Mouse (Mus musculus): ENCODE results near the gene Gramd4.
"Not testable (repeated sequence)": the region's sequence is repeated elsewhere in the genome, so short reads cannot be mapped to it uniquely, and the experiment has no call there.

Gramd4 gene

DNA sequence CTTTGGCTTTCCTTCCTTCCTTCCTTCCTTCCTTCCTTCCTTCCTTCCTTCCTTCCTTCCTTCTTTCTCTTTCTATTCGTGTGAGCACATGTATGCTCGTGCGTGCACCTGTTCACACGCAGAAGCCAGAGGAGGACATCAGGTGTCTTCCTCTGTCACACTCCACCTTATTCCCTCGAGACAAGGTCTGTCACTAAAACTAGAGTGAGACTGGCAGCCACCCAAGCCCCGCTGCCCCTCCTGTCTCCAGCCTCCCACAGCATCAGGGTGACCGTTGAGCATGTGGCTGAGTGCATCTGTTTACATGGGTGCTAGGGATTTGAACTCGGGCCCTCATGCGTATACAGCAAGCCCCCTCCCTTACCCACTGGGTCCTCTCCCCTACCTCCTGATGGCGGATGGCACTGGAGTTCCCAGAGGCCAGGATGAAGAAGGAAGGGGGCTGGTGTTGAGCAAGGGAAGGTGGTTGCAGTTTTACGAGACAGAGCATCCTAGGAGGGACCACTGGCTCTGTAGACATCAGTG lies 30.8 kb downstream of the Gramd4 start:
- no peak for ATAC-seq (ENCODE audit: insufficient number of reproducible peaks, low FRiP score, low TSS enrichment)

- no peak for ATAC-seq (ENCODE audit: insufficient number of reproducible peaks, low FRiP score, low TSS enrichment)
Observed at GRCm38 (mm10) chr15:86089091-86089744, 31.7 kb downstream of the Gramd4 start.

DNA sequence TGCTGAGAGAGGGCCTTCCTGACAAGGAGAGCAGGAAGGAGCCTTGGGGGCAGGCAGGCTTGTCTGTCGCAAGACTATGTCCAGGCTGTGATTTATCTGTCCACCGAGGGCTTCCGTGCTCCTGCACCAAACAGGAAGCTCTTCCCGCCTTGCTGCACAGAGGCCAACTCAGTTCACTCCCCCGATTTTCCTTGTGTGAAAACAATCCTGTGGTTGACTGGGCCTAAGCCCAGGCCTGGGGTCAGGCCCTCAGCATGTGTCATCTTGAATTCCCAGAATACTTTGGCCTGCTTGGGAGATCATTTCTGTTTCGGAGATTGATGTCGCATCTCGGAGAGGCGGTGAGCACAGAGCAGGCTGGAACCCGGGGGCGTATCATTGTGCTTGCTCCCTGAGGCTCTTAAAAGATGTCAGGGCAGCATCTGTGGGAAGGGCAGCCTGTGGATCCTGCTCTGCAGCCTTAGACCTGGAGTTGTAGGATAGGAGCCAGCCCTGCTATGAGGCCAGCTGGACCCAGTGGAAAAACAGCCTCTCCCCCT lies 32.6 kb downstream of the Gramd4 start:
- ATAC-seq (ENCODE audit: insufficient number of reproducible peaks, low FRiP score, low TSS enrichment): no peak

DNA sequence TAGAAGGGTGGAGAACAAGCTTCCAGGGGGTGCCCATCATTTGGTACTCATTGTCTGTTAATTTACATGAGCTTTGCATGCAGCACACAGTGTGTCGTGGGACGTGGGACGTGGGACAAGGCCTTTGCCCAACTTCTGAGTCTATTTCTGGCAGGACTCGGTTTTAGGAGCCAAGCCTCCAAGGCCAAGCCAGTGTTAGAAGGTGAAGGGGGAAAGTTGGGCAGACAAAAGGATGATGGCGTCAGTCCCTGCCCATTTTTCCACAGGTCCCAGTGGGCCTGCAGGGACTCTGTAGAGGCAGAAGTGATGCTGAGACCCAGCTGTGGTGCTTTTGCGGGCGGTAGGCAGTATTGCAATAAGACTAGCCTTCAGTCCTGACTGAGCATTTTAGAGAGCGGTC lies 33.1 kb downstream of the Gramd4 start:
- no peak for ATAC-seq (ENCODE audit: insufficient number of reproducible peaks, low FRiP score, low TSS enrichment)

GRCm38 (mm10) chr15:86091201-86091997 lies 33.9 kb downstream of the Gramd4 start:
- no peak for ATAC-seq (ENCODE audit: insufficient number of reproducible peaks, low FRiP score, low TSS enrichment)

- ATAC-seq (ENCODE audit: insufficient number of reproducible peaks, low FRiP score, low TSS enrichment): 0 out of 2 replicates have a peak, but pooled peaks have one; percentile 7
Observed at GRCm38 (mm10) chr15:86091998-86092670, 34.6 kb downstream of the Gramd4 start.

- ATAC-seq (ENCODE audit: insufficient number of reproducible peaks, low FRiP score, low TSS enrichment): no peak
Observed at GRCm38 (mm10) chr15:86093236-86093635, 35.7 kb downstream of the Gramd4 start.

DNA sequence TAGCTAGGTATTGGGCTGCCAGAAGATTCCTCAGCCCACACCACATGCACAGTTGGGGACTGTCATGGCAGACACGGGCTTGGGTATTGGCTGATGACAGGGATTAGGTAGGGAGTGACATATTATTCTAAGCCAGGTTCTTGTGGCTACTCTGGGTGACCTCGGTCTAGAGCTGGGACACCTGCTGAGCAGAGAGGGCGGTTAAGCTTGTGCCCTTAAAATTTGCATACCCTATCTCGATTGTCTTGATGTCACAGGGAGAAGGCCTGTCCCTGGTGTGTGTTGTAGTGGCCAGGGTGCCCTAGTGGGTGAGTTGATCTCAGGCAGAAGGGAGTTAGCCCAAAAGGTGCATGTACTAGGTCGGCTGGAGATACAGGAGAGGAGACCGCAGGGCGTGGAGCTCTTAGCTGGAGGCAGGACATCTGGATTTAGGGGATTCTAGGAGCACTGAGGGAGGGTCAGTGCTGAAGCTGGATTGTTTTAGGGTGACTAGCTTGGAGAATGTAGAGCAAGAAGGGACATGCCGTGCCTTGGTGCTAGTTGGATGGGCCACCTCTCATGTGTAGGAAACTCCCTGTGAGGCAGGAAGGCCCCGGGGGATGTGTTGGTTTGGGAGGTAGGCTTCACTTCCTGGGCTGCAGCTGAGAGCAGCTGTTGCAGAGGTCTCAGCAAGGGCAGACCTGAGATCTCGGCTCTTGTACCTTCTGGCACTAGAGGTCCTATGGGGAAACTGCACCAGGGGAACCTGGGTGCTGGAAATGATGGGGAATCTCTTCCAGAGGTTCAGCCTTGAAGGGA lies 37.0 kb downstream of the Gramd4 start:
- no peak for ATAC-seq (ENCODE audit: insufficient number of reproducible peaks, low FRiP score, low TSS enrichment)

GRCm38 (mm10) chr15:86095722-86096603 lies 38.5 kb downstream of the Gramd4 start:
- no peak for ATAC-seq (ENCODE audit: insufficient number of reproducible peaks, low FRiP score, low TSS enrichment)

DNA sequence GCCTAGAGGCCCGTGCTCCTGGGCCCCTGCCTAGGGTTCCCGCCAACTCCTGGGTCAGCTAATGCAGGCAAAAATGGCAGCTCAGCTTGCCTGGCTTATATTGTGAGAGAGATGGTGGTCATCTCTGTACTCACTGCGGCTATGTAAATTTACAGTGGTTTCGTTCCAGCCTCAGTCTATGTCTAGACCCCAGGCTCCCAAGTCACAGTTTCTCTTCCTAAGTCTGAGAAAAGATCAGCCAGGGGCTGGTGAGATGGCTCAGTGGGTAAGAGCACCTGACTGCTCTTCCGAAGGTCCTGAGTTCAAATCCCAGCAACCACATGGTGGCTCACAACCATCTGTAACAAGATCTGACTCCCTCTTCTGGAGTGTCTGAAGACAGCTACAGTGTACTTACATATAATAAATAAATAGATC lies 39.1 kb downstream of the Gramd4 start:
- ATAC-seq (ENCODE audit: insufficient number of reproducible peaks, low FRiP score, low TSS enrichment): not testable (repeated sequence)

GRCm38 (mm10) chr15:86097871-86098270 lies 40.4 kb downstream of the Gramd4 start:
- no peak for ATAC-seq (ENCODE audit: insufficient number of reproducible peaks, low FRiP score, low TSS enrichment)

- ATAC-seq (ENCODE audit: insufficient number of reproducible peaks, low FRiP score, low TSS enrichment): no peak
Observed at GRCm38 (mm10) chr15:86101585-86101984, 44.1 kb downstream of the Gramd4 start.

DNA sequence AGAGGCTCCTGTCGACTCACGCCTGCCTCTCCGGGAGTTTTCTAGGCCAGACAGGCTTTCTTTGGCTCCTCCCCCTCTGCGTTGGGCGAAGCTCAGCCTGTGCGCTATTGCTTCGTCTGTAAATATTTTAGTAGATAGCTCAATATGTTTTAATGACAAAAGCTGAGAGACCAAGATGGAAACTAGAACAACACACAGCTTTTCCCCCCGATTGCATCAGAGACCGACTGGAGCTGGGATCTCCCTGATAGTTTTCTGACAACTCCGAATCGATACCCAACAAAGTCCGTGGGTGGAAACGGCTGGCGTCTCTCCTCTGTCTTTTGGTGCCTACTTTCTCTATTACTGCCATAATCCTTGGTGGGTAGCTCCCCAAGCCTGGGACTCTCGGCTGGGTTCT lies 44.8 kb downstream of the Gramd4 start:
- no peak for ATAC-seq (ENCODE audit: insufficient number of reproducible peaks, low FRiP score, low TSS enrichment)

DNA sequence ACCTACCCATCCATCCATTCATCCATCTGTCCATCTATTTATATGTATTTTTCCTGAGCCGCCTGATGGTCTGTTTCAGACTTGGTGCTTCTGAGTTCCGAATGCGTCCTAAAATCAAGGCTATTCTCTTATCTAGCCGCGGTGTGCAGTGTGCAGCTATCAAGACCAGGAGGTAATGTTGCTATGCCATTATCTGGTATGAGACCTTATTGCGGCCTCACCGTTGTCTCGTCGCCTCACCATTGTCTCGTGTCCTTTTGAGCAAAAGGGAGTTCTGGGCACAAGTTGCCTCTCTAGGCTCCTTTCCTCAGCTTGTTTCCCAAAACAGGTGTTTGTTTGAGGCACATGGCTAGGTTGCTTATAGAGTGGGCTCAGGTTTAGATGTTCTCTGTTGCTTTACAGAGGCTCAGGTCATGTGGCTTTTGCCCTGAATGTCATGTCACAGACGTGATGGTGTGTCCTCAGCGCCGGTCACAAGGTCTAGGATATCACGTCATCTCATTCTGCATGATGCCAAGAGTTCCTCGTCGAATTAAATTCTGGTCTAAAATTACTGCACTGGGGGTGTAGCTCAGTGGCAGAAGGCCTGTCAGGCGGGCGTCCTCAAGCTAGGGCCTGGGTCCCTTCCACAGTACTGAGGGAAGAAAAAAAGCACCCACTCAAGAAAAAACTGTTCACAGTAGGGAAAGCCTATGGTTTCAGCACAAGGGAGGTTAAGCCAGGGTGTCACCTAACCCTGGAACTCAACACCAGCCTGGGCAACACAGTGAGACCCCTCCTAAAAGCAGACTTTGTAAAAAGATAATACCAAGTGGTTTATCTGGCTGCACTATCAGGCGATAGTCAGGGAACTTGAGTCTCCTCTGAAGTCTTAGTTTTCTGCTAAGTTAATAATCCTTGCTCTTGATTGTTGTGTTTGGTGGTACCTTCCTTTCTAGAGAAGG lies 47.2 kb downstream of the Gramd4 start:
- no peak for ATAC-seq (ENCODE audit: insufficient number of reproducible peaks, low FRiP score, low TSS enrichment)

DNA sequence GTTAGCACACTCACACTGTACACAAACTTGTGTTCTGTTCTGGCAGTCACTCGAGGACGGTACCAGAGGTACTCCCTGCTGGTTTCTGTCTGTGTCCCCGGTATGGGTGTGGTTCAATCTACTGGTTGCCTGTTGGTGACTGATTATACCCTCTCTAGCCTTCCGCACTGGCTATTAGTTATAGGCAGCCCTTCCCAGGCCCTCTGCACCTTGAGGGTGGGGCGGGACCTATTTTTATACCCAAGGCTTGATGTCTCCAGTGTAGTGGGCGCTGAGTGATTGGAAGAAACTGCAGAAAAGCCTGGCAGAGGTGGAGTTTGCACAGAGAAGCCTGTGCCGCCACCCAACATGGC lies 47.8 kb downstream of the Gramd4 start:
- ATAC-seq (ENCODE audit: insufficient number of reproducible peaks, low FRiP score, low TSS enrichment): no peak

GRCm38 (mm10) chr15:86105751-86106150 lies 48.3 kb downstream of the Gramd4 start:
- no peak for ATAC-seq (ENCODE audit: insufficient number of reproducible peaks, low FRiP score, low TSS enrichment)

DNA sequence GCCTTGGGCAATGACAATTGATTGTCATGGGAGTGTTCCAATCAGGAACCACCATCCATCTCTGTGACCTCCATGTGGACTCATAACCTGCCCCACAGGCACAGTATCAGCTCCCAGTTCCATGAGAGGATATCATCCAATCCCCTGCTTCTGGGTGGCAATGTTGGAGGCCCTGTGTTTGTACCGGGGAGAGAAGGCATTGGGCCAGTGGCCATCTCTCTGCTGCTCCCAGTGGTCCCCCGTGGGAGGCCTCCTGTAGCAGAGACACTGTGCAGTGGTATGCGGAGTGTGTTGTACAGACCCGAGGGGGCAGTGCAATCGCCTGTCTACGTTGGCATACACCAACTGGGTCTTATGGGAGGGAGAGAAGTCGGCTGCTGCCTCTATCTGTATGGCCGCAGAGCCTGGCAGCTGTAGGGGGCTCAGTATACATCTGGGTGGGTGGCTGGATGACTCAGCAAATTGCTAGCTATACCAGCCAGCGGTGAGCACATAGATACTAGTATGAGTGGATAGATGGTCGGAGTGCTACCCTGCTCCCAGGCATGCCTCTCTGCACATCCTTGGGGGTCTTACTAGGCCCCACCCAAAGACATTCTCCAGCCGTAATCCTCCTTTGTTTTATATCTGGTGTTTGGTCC lies 50.5 kb downstream of the Gramd4 start:
- ATAC-seq (ENCODE audit: insufficient number of reproducible peaks, low FRiP score, low TSS enrichment): no peak

DNA sequence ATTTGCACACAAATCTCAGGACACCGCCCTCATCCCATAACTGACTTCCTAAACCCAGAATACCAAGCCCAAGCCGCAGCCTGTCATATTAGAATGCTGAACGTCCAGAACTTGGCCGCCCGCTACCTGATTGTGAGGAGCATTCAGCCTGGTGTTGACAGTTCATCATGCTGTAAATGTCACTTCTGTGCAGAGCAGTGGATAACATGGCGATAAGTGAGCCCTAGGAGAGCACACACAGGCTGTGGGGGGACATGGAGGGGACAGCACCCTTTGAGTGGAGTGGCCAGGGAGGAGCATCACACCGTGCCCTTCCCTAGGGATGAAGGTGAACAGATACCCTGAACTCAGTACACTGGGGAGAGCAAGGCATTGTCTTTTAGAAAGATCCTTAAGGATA lies 51.8 kb downstream of the Gramd4 start:
- no peak for ATAC-seq (ENCODE audit: insufficient number of reproducible peaks, low FRiP score, low TSS enrichment)
